Mouse (Mus musculus) stomach, postnatal 0 days (tissue): ENCODE results near the gene Slc5a4b.

Experiments used
- CTCF ChIP-seq: IDR thresholded peaks from 2 replicates; pipeline ENCODE4 v1.5.1; 2016; ENCODE audit warnings: antibody characterized with exemption, low read depth, mild to moderate bottlenecking, moderate library complexity
- EP300 ChIP-seq: optimal IDR thresholded peaks from 2 replicates; pipeline ENCODE3; 2016; ENCODE audit warnings: antibody characterized with exemption

- TF ChIP-seq CTCF (peak; percentile 56), EP300 (no peak)
Measured at GRCm38 (mm10) chr10:76118741-76119140, 8.0 kb upstream of the Slc5a4b start.
